Mouse (Mus musculus) limb, embryonic 11.5 days (tissue): ENCODE measurements around the gene Kif16b. TPM values are rescaled to one million over a fixed set of nuclear protein-coding genes. Genes with fewer than 3 reads are reported as not detected.

ENCODE experiments used
- ATAC-seq: fragments of 200-750 bp; cut with Nextera tagmentation; 2 replicates; pipeline ENCODE4 v1.8.0; 2017; ENCODE audit warnings: low read depth; ENCODE audit not compliant: insufficient number of reproducible peaks, low FRiP score, low TSS enrichment
- DNase-seq: peaks from one replicate; pipeline ENCODE4 v3.0.0-alpha.2; 2015; ENCODE audit warnings: low spot score
- H3K27ac ChIP-seq: fragments of 300-500 bp; sonication (generic); replicated peaks from 2 replicates; pipeline ENCODE4 v1.5.1; 2014; ENCODE audit warnings: low read depth, mild to moderate bottlenecking, low read length
- H3K27me3 ChIP-seq: fragments of 300-500 bp; sonication (generic); 2 replicates; pipeline ENCODE4 v1.6.1; 2014; ENCODE audit warnings: mild to moderate bottlenecking, low read length, mixed read lengths; ENCODE audit not compliant: control insufficient read depth, insufficient read depth
- H3K36me3 ChIP-seq: fragments of 300-500 bp; sonication (generic); 2 replicates; pipeline ENCODE4 v1.6.1; 2014; ENCODE audit warnings: mild to moderate bottlenecking, low read length, moderate library complexity, mixed read lengths; ENCODE audit not compliant: control insufficient read depth, insufficient read depth
- H3K4me1 ChIP-seq: fragments of 300-500 bp; sonication (generic); 2 replicates; pipeline ENCODE4 v1.6.1; 2014; ENCODE audit warnings: low read length, mixed read lengths; ENCODE audit not compliant: control insufficient read depth, insufficient read depth
- H3K4me2 ChIP-seq: fragments of 300-500 bp; sonication (generic); 2 replicates; pipeline ENCODE4 v1.6.1; 2014; ENCODE audit warnings: low read depth, mild to moderate bottlenecking, moderate library complexity; ENCODE audit not compliant: severe bottlenecking
- H3K4me3 ChIP-seq: fragments of 300-500 bp; sonication (generic); 2 replicates; pipeline ENCODE4 v1.5.1; 2014; ENCODE audit warnings: low read depth, low read length
- H3K9ac ChIP-seq: fragments of 300-500 bp; sonication (generic); 2 replicates; pipeline ENCODE4 v1.6.1; 2014; ENCODE audit warnings: mild to moderate bottlenecking, low read length
- H3K9me3 ChIP-seq: fragments of 300-500 bp; sonication (generic); 2 replicates; pipeline ENCODE4 v1.6.1; 2016; ENCODE audit warnings: low read length; ENCODE audit not compliant: control insufficient read depth
- WGBS: fragments of 180-500 bp; shearing (Covaris S2); extraction: QIAGEN DNeasy Blood & Tissue Kit; methylation state at CpG from one replicate; pipeline ENCODE4 v1.1.7; 2014; 5-methylcytosine and 5-hydroxymethylcytosine counted together
- polyA plus RNA-seq: library from polyadenylated mRNA; unstranded; fragments of >200 nt; fragmentation: Nextera tagmentation; extraction: Ambion mirVana; gene quantifications from 2 replicates; pipeline ENCODE4 v1.2.1, GENCODE M21; 2014

The Kif16b gene
- polyA plus RNA-seq, 1 experiment from 2014 or later = 11.7 TPM

- Histone ChIP-seq H3K27ac (no peak overlapping the region), H3K4me3 (no peak overlapping the region), H3K36me3 (no peaks in the 10 kb centered on the region), H3K4me1 (no peaks in the 10 kb centered on the region), H3K4me2 (no peak overlapping the region), H3K9ac (no peak overlapping the region), H3K9me3 (no peaks in the 10 kb centered on the region), H3K27me3 (no peaks in the 10 kb centered on the region)
- DNase-seq (no peak), ATAC-seq (no peak)
- 88% methylated on average over 2 of the region's 2 CpGs for WGBS
Measured at GRCm38 (mm10) chr2:142734046-142734445, 167.3 kb downstream of the Kif16b start.

- WGBS = 90% methylated on average over 4 of the region's 4 CpGs
- no peak for DNase-seq
- Histone ChIP-seq H3K4me2 (no peak overlapping the region), H3K9me3 (no peaks in the 10 kb centered on the region), H3K4me1 (no peaks in the 10 kb centered on the region), H3K9ac (no peak overlapping the region), H3K36me3 (no peaks in the 10 kb centered on the region), H3K27me3 (no peaks in the 10 kb centered on the region), H3K4me3 (no peak overlapping the region), H3K27ac (no peak overlapping the region)
- ATAC-seq = no peak
Measured at GRCm38 (mm10) chr2:142732370-142732769, 169.0 kb downstream of the Kif16b start.

- no peak overlapping the region for H3K9ac ChIP-seq
- H3K36me3 ChIP-seq = no peaks in the 10 kb centered on the region
- H3K4me3 ChIP-seq = no peak overlapping the region
- DNase-seq = no peak
- no peaks in the 10 kb centered on the region for H3K4me1 ChIP-seq
- no peaks in the 10 kb centered on the region for H3K9me3 ChIP-seq
- ATAC-seq = no peak
- H3K27me3 ChIP-seq = no peaks in the 10 kb centered on the region
- H3K27ac ChIP-seq = no peak overlapping the region
- no peak overlapping the region for H3K4me2 ChIP-seq
- WGBS = 74% methylated on average over 1 of the region's 1 CpGs
Measured at GRCm38 (mm10) chr2:142731778-142732092, 169.6 kb downstream of the Kif16b start.

GRCm38 (mm10) chr2:142731016-142731777 lies 170.1 kb downstream of the Kif16b start:
- no peaks in the 10 kb centered on the region for H3K9me3 ChIP-seq
- H3K27ac ChIP-seq = no peak overlapping the region
- DNase-seq (no peak), ATAC-seq (no peak)
- no peaks in the 10 kb centered on the region for H3K36me3 ChIP-seq
- H3K27me3 ChIP-seq = no peaks in the 10 kb centered on the region
- WGBS = 89% methylated on average over 10 of the region's 10 CpGs
- no peak overlapping the region for H3K9ac ChIP-seq
- H3K4me3 ChIP-seq = no peak overlapping the region
- H3K4me1 ChIP-seq = no peaks in the 10 kb centered on the region
- H3K4me2 ChIP-seq = no peak overlapping the region

- H3K27me3 ChIP-seq = no peaks in the 10 kb centered on the region
- ATAC-seq (no peak), DNase-seq (no peak)
- H3K4me3 ChIP-seq = no peak overlapping the region
- H3K9ac ChIP-seq = no peak overlapping the region
- no peak overlapping the region for H3K4me2 ChIP-seq
- H3K4me1 ChIP-seq = no peaks in the 10 kb centered on the region
- WGBS = 73% methylated on average over 7 of the region's 7 CpGs
- no peaks in the 10 kb centered on the region for H3K9me3 ChIP-seq
- H3K27ac ChIP-seq = no peak overlapping the region
- no peaks in the 10 kb centered on the region for H3K36me3 ChIP-seq
Measured at GRCm38 (mm10) chr2:142724215-142725001, 176.9 kb downstream of the Kif16b start.

GRCm38 (mm10) chr2:142720174-142720573 lies 181.2 kb downstream of the Kif16b start:
- Histone ChIP-seq H3K4me2 (no peak overlapping the region), H3K9me3 (no peaks in the 10 kb centered on the region), H3K4me1 (no peaks in the 10 kb centered on the region), H3K27me3 (no peaks in the 10 kb centered on the region), H3K27ac (no peak overlapping the region), H3K4me3 (no peak overlapping the region), H3K36me3 (no peaks in the 10 kb centered on the region), H3K9ac (no peak overlapping the region)
- WGBS = 85% methylated on average over 2 of the region's 2 CpGs
- DNase-seq (no peak), ATAC-seq (no peak)

- no peaks in the 10 kb centered on the region for H3K4me1 ChIP-seq
- DNase-seq (no peak), ATAC-seq (no peak)
- no peak overlapping the region for H3K4me2 ChIP-seq
- no peak overlapping the region for H3K27ac ChIP-seq
- H3K27me3 ChIP-seq = no peaks in the 10 kb centered on the region
- H3K9ac ChIP-seq = no peak overlapping the region
- H3K9me3 ChIP-seq = no peaks in the 10 kb centered on the region
- H3K4me3 ChIP-seq = no peak overlapping the region
- no peaks in the 10 kb centered on the region for H3K36me3 ChIP-seq
Measured at GRCm38 (mm10) chr2:142718998-142719397, 182.3 kb downstream of the Kif16b start.

GRCm38 (mm10) chr2:142717591-142717990 lies 183.7 kb downstream of the Kif16b start:
- H3K27me3 ChIP-seq = no peaks in the 10 kb centered on the region
- no peak overlapping the region for H3K4me3 ChIP-seq
- 66% methylated on average over 4 of the region's 4 CpGs for WGBS
- no peaks in the 10 kb centered on the region for H3K9me3 ChIP-seq
- no peak for ATAC-seq
- H3K4me1 ChIP-seq = no peaks in the 10 kb centered on the region
- H3K36me3 ChIP-seq = no peaks in the 10 kb centered on the region
- no peak overlapping the region for H3K4me2 ChIP-seq
- H3K27ac ChIP-seq = no peak overlapping the region
- no peak overlapping the region for H3K9ac ChIP-seq
- no peak for DNase-seq
